Mouse (Mus musculus) limb, embryonic 11.5 days (tissue): ENCODE data around the gene Chd2. TPM values are rescaled to one million over a fixed set of nuclear protein-coding genes. Genes with fewer than 3 reads are reported as not detected.

Experiments
- ATAC-seq: fragments of 200-750 bp; cut with Nextera tagmentation; 2 replicates; pipeline ENCODE4 v1.8.0; 2017; ENCODE audit warnings: low read depth; ENCODE audit not compliant: insufficient number of reproducible peaks, low FRiP score, low TSS enrichment
- DNase-seq: peaks from one replicate; pipeline ENCODE4 v3.0.0-alpha.2; 2015; ENCODE audit warnings: low spot score
- H3K27ac ChIP-seq: fragments of 300-500 bp; sonication (generic); replicated peaks from 2 replicates; pipeline ENCODE4 v1.5.1; 2014; ENCODE audit warnings: low read depth, mild to moderate bottlenecking, low read length
- H3K27me3 ChIP-seq: fragments of 300-500 bp; sonication (generic); 2 replicates; pipeline ENCODE4 v1.6.1; 2014; ENCODE audit warnings: mild to moderate bottlenecking, low read length, mixed read lengths; ENCODE audit not compliant: control insufficient read depth, insufficient read depth
- H3K36me3 ChIP-seq: fragments of 300-500 bp; sonication (generic); 2 replicates; pipeline ENCODE4 v1.6.1; 2014; ENCODE audit warnings: mild to moderate bottlenecking, low read length, moderate library complexity, mixed read lengths; ENCODE audit not compliant: control insufficient read depth, insufficient read depth
- H3K4me1 ChIP-seq: fragments of 300-500 bp; sonication (generic); 2 replicates; pipeline ENCODE4 v1.6.1; 2014; ENCODE audit warnings: low read length, mixed read lengths; ENCODE audit not compliant: control insufficient read depth, insufficient read depth
- H3K4me2 ChIP-seq: fragments of 300-500 bp; sonication (generic); 2 replicates; pipeline ENCODE4 v1.6.1; 2014; ENCODE audit warnings: low read depth, mild to moderate bottlenecking, moderate library complexity; ENCODE audit not compliant: severe bottlenecking
- H3K4me3 ChIP-seq: fragments of 300-500 bp; sonication (generic); 2 replicates; pipeline ENCODE4 v1.5.1; 2014; ENCODE audit warnings: low read depth, low read length
- H3K9ac ChIP-seq: fragments of 300-500 bp; sonication (generic); 2 replicates; pipeline ENCODE4 v1.6.1; 2014; ENCODE audit warnings: mild to moderate bottlenecking, low read length
- H3K9me3 ChIP-seq: fragments of 300-500 bp; sonication (generic); 2 replicates; pipeline ENCODE4 v1.6.1; 2016; ENCODE audit warnings: low read length; ENCODE audit not compliant: control insufficient read depth
- WGBS: fragments of 180-500 bp; shearing (Covaris S2); extraction: QIAGEN DNeasy Blood & Tissue Kit; methylation state at CpG from one replicate; pipeline ENCODE4 v1.1.7; 2014; 5-methylcytosine and 5-hydroxymethylcytosine counted together
- polyA plus RNA-seq: library from polyadenylated mRNA; unstranded; fragments of >200 nt; fragmentation: Nextera tagmentation; extraction: Ambion mirVana; gene quantifications from 2 replicates; pipeline ENCODE4 v1.2.1, GENCODE M21; 2014

Gene Chd2
- polyA plus RNA-seq, 1 experiment from 2014 or later = 48.9 TPM

GRCm38 (mm10) chr7:73402106-73402505 lies 139.5 kb downstream of the Chd2 start:
- peaks cover 51% of the 10 kb centered on the region for H3K4me1 ChIP-seq
- H3K9me3 ChIP-seq = no peaks in the 10 kb centered on the region
- no peaks in the 10 kb centered on the region for H3K27me3 ChIP-seq
- H3K4me2 ChIP-seq = no peak overlapping the region
- peaks cover 7% of the 10 kb centered on the region for H3K36me3 ChIP-seq
- no peak for DNase-seq
- no peak overlapping the region for H3K27ac ChIP-seq
- no peak for ATAC-seq
- H3K4me3 ChIP-seq = no peak overlapping the region
- no peak overlapping the region for H3K9ac ChIP-seq
- 68% methylated on average over 2 of the region's 2 CpGs for WGBS

GRCm38 (mm10) chr7:73400051-73400916 lies 141.3 kb downstream of the Chd2 start:
- Histone ChIP-seq H3K36me3 (peaks cover 2% of the 10 kb centered on the region; the same call in 1 of the 2 replicates), H3K9ac (no peak overlapping the region), H3K4me2 (peak overlapping the region; percentile 45; the same call in 1 of the 2 replicates), H3K4me3 (peak overlapping the region; percentile 9; the same call in 1 of the 2 replicates), H3K9me3 (no peaks in the 10 kb centered on the region), H3K4me1 (peaks cover 51% of the 10 kb centered on the region), H3K27me3 (no peaks in the 10 kb centered on the region), H3K27ac (no peak overlapping the region; the same call in 1 of the 2 replicates)
- peak; percentile 71 for DNase-seq
- ATAC-seq = 0 out of 2 replicates have a peak, but pooled peaks have one; percentile 36
- 12% methylated on average over 20 of the region's 20 CpGs for whole genome bisulfite sequencing

- DNase-seq (peak; percentile 90), ATAC-seq (no peak)
- Histone ChIP-seq H3K4me2 (peak overlapping the region; percentile 45), H3K27me3 (no peaks in the 10 kb centered on the region), H3K27ac (no peak overlapping the region; the same call in 1 of the 2 replicates), H3K4me3 (peak overlapping the region; percentile 9; the same call in 1 of the 2 replicates), H3K36me3 (no peaks in the 10 kb centered on the region), H3K4me1 (peaks cover 51% of the 10 kb centered on the region), H3K9ac (no peak overlapping the region), H3K9me3 (no peaks in the 10 kb centered on the region)
- under 1% methylated on average over 19 of the region's 19 CpGs for WGBS
These were observed 142.1 kb downstream of the Chd2 start for GRCm38 (mm10) chr7:73399501-73400044.

GRCm38 (mm10) chr7:73398806-73399442 lies 142.7 kb downstream of the Chd2 start:
- Histone ChIP-seq H3K27me3 (no peaks in the 10 kb centered on the region), H3K9ac (no peak overlapping the region), H3K4me3 (peak overlapping the region; percentile 9; the same call in 1 of the 2 replicates), H3K9me3 (no peaks in the 10 kb centered on the region), H3K4me1 (peaks cover 52% of the 10 kb centered on the region), H3K27ac (no peak overlapping the region), H3K4me2 (peak overlapping the region; percentile 45), H3K36me3 (no peaks in the 10 kb centered on the region)
- 3% methylated on average over 19 of the region's 19 CpGs for WGBS
- ATAC-seq (no peak), DNase-seq (no peak)

- H3K4me3 ChIP-seq = no peak overlapping the region
- no peaks in the 10 kb centered on the region for H3K9me3 ChIP-seq
- peak overlapping the region; percentile 45 for H3K4me2 ChIP-seq
- no peak overlapping the region for H3K27ac ChIP-seq
- ATAC-seq (no peak; the same call in 1 of the 2 replicates), DNase-seq (peak; percentile 76)
- H3K4me1 ChIP-seq = peaks cover 49% of the 10 kb centered on the region
- no peaks in the 10 kb centered on the region for H3K27me3 ChIP-seq
- no peaks in the 10 kb centered on the region for H3K36me3 ChIP-seq
- 4% methylated on average over 11 of the region's 11 CpGs for WGBS
- no peak overlapping the region for H3K9ac ChIP-seq
These were observed 143.3 kb downstream of the Chd2 start for GRCm38 (mm10) chr7:73398319-73398718.

- H3K27me3 ChIP-seq = no peaks in the 10 kb centered on the region
- 59% methylated on average over 4 of the region's 4 CpGs for WGBS
- DNase-seq (no peak), ATAC-seq (no peak)
- peaks cover 38% of the 10 kb centered on the region for H3K4me1 ChIP-seq
- peak overlapping the region; percentile 85 for H3K4me2 ChIP-seq
- no peak overlapping the region for H3K9ac ChIP-seq
- H3K27ac ChIP-seq = no peak overlapping the region
- no peaks in the 10 kb centered on the region for H3K36me3 ChIP-seq
- H3K9me3 ChIP-seq = no peaks in the 10 kb centered on the region
- peak overlapping the region; percentile 95 for H3K4me3 ChIP-seq
These were observed 147.6 kb downstream of the Chd2 start for GRCm38 (mm10) chr7:73394013-73394409.

GRCm38 (mm10) chr7:73393307-73394012 lies 148.2 kb downstream of the Chd2 start:
- Histone ChIP-seq H3K27ac (no peak overlapping the region), H3K4me2 (peak overlapping the region; percentile 85), H3K36me3 (no peaks in the 10 kb centered on the region), H3K4me1 (peaks cover 33% of the 10 kb centered on the region), H3K9me3 (no peaks in the 10 kb centered on the region), H3K4me3 (peak overlapping the region; percentile 95), H3K27me3 (no peaks in the 10 kb centered on the region), H3K9ac (peak overlapping the region; percentile 41; the same call in 1 of the 2 replicates)
- ATAC-seq (no peak), DNase-seq (peak; percentile 37)
- WGBS = 49% methylated on average over 9 of the region's 9 CpGs

GRCm38 (mm10) chr7:73392359-73392758 lies 149.3 kb downstream of the Chd2 start:
- H3K27me3 ChIP-seq = no peaks in the 10 kb centered on the region
- under 1% methylated on average over 9 of the region's 9 CpGs for WGBS
- H3K4me1 ChIP-seq = peaks cover 22% of the 10 kb centered on the region

More at GRCm38 (mm10) chr7:73392359-73392758, 149.3 kb downstream of the Chd2 start:
- peak; percentile 71 for DNase-seq
- Histone ChIP-seq H3K36me3 (no peaks in the 10 kb centered on the region), H3K9me3 (no peaks in the 10 kb centered on the region), H3K9ac (peak overlapping the region; percentile 94), H3K4me3 (peak overlapping the region; percentile 95), H3K27ac (peak overlapping the region; percentile 98), H3K4me2 (peak overlapping the region; percentile 85)
- ATAC-seq = no peak
